Mouse (Mus musculus) Muller cell, postnatal 12 days (primary cell): ENCODE measurements around the gene Rybp.

ENCODE experiments used
- DNase-seq: peaks from one replicate; pipeline ENCODE4 v3.0.0-alpha.2; 2015; ENCODE audit errors: inconsistent ontology term

The Rybp gene

DNA sequence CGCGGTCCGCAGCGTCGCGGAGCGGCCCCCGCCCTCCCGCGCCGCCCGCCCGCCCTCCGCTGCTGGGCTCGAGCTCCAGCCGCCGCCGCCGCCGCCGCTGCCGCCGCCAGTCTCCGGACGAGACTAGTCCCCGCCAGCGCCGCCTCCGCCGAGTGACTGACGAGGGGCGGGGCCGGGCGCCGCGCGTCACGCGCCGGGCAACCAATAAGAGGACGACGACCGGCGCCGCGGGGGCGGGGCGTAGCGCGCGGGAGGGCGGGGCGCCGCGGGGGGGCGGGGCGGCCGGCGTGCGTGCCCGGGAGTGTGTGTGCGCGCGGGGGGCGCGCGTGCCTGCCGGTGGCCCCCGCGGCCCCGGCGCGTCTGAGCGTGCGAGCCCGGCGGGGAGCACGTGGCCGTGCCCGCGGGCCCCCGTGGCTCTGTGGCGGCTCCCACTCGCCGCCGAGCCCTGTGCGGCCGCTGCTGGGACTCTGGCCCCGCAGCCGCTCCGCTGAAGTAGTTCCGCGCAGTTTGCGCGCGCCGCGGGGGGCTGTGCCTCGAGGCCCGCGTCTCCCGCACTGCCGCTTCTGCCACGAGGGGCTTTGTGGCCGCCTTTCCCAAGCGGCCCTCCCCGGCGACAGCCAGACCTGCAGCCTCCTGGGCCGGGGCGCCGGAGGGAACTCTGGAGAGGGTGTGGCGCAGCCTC is at the start of gene Rybp:
TSS of gene Rybp (minus strand) at position 152 of the 682 bp plus-strand sequence.
- peak; percentile 97 for DNase-seq

DNA sequence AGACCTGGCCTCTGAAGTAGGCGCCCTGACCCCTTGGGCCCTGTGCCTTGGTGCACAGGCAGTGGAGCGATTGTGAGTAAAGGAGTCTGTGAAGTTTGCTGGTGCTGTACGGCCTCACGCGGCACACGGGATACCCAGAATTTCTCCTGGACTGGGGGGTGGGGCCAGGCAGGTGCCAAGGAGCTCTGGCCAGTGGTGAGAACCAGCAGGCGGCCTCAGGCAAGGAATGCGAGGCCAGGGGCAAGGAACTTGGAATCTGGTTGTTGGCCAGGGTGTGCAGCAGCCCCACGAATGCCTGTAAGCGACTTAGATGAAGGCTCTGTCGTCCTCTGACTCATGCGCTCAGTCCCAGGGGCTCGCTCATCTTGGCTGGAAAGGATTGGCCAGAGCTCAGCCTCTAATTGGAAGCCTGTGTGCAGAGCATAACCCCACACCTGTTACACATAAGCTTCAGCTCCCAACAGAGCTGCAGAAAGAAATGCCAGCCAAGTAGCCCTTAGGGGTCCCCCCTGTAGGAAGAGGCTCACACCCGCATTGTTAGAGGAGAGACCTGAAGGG is 49.4 kb upstream of the Rybp start:
- DNase-seq = peak; percentile 80

DNA sequence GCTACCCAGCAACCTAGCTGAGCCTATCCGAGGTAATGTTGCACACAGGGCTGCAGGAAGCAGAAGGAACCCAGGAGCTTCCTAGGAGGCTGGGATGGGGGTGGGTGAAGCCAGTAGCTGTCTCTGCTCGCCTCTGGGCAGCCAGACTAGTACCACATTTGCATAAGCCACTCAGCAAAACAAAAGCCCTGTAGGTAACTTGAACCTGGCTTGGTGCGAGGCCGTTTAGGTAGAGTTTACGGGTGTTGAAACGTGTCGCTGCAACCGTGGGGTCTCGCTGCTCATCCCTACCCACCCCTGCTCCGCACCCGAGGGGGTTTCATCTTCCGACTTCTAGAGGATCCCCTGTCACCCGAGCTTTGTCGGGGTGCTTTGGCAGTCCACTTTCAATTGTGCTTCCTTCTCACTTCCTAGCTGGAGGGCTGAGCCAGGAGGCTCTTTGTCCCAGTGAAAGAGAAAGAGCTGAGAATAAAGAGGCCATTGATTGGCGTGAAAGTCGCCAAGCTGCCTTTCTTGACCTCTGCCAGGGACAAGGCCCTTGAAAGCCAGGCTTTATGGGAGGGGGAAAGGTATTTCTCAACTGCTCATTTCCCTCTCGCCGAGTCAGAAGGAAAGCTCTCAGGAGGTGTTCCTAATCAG is 48.3 kb upstream of the Rybp start:
- DNase-seq = peak; percentile 48

DNA sequence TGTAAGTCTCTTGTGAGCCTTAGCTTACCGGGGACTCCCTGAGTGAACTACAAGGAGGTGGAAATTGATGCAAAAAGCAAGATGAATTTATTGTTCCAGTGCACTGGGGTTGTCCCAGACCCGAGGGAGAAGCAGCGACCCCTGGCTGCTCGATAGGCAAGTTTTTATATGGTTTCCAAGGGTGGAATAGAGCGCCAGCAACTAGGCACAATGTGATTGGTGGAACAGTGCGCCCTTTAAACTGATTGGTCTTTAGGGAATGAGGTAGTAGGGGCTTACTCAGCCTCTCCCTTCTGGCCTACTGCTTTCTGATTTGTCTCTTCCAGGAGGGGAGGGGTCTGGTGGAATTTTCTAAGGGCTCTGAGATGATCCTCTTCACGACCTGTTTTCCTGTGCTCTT is 46.5 kb upstream of the Rybp start:
- no peak for DNase-seq

DNA sequence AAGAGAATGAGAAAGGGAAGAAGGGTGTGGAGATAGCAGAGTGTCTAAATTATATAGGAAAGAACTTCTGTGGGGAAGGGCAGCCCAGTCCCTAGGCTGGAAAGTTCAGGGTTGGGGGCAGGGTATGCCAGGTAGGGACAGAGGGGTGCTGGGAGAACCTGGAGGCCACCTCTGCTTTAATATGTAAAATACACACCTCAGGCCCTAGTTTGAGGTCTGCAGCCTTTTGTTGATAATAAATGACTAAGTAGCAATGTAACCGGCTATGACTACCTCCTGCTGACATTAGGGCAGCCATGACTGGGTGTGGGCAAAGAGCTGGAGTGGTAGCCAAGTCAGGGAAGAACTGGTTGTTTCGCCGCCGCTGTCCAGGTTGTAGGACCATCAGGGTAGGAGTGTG is 45.2 kb upstream of the Rybp start:
- no peak for DNase-seq

DNA sequence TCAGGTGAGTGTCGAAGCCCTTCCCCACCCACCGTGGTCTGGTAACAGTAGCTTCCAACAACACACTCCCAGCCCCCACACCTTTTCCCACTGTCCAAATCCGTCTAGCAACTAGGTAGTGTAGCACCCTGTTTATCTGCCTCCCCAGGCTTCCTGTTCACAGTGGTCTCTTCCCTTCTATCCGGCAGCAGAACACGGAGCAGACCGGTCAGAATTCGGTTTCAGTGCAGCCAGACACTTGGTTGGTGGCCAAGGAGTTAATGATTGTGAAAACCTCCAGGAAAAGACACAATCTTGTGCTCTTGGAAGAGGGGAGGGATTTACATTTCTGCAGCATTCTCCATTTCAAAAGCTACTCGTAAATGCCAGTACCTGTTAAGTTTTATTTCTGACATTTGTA is 44.3 kb upstream of the Rybp start:
- DNase-seq = no peak

DNA sequence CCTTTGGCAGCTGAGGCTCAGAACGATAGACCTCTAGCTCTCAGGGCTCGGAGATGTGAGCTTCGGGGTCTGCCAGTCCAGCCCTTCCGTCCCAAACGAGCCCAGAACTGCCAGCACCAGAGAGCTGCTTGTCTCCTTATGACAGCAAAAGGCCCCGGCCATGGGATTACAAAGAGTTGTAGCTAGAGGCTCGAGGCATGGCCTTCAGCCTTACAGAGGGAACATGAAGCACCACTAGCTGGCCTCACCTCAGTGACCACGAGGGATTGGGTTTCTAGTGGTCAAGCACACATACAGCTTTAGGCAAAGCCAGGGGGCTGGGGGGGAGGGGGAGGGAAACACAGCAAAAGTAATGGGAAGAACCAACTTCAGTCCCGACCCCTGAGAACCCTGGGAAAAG is 43.8 kb upstream of the Rybp start:
- DNase-seq = no peak

DNA sequence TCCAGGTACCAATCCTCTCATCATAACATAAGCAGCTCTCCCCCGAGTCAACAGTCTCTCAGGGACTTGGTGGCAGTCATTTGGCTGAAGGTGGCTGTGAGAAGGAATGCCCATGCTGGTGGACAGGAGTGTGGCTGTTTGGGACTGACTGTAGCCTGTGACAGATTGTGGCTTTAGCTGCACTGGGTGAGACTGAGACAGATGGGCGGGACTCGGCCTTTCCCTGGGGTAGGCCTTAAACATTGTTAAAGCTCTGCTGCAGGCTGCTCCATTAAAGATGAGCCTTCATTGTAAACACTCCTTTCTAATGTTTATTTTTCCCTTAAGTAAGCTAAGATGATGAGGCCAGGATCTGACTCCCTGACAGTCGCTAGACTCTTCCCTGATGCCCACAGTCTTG is 42.3 kb upstream of the Rybp start:
- no peak for DNase-seq

DNA sequence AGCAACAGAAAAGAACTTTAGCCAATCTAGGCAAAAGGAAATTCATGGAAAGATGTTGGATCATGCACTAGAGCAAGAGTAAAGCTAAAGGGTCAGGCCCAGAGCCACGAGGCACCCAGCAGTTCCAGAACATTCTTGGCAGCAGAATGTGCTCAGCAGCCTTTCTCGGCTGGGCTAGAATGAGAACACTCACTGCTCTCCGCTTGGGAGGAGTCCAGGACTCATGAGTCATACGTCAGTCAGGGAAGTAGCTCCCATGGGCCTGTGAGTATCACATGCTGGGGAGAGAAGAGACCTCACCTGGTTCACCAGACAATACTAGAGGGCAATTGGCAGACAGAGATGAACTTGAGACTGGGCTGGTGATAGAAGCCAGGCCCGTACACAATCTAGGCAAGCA is 39.8 kb upstream of the Rybp start:
- peak; percentile 91 for DNase-seq

DNA sequence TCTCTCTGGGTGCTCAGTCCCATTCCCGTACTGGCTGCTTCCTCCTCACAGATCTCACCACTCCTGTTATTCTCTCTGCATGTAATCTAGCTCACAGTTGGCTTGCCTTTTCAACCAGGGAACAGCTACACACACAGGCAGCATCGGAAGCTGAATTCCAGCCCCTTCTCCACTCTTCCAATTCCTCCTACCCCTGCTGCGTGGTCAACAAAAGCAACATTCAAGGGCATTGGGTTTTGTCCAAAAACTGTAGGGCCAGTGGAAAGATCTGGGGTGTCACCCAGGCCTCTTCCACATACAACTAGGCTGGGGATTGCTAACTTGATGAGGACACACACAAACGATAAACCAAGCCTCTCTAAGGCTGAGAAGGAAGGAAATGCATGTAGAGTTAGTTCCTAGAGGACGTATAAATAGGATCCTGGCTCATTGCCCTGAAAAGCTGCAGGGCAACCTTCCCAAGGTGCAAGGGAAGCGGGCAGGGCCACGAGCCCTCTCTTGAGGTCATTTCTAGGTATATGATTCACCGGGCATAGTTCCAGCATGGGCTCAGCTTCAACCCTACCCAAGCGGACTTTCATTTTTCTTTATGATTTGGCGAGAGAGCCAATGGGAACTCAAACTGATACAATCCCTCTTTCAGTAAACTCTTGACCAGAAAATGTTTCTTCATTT is 36.6 kb upstream of the Rybp start:
- peak; percentile 85 for DNase-seq

DNA sequence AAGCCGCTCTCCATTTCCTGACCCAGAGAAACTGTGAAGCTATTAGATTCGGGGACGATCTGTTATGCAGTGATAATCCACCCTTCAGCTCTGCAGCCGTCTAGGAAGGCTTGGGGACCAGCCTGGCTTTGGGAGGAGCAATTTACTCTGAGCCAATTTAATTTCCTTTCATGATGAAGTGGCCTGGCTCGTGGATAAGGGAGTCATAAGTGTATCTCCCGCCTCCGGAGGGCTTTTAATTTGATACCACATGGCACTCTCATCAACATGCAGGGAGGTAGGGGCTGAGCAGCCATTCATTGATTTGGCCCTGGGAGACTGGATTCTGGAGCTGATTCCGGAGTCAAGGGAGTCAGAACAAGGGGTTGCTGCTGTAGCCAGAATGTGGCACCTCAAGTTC is 35.3 kb upstream of the Rybp start:
- DNase-seq = no peak

DNA sequence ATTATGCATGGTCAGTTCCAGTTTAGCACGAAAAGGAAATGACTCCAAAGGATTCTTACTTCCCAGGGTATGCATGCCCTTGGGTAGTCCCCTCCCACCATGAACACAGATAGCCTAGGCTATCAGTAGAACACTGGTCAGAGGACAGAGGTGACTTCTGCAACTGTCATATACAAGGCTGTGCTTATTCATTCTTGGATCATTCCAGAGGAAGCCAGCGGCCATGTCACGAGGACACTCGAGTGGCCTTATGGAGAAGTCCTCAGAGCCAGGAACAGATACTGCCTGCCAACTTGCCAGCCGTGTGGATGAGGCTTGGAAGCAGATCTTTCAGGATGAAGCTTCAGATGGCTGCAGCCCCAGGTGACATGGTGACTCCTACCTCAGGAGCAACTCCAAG is 34.9 kb upstream of the Rybp start:
- DNase-seq = no peak

DNA sequence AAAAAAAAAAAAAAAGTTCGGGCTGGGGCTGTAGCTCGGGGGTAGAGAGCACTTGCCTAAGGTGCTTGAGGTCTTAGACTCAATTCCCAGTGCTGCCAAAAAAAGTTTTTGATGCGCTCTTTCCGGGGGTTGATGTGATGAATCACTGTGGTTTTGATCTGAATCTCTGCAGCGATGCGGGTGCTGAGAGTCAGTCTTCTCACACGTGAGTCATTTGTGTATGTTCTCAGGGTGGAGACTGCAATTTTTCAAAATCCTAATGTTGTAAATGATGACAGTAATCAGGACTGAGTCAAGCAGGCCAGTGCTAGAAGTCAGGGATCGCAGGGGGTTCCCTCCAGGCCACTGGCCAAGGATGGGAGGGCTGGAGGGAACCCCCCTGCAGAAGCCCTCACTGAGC is 26.9 kb upstream of the Rybp start:
- DNase-seq = peak; percentile 69

DNA sequence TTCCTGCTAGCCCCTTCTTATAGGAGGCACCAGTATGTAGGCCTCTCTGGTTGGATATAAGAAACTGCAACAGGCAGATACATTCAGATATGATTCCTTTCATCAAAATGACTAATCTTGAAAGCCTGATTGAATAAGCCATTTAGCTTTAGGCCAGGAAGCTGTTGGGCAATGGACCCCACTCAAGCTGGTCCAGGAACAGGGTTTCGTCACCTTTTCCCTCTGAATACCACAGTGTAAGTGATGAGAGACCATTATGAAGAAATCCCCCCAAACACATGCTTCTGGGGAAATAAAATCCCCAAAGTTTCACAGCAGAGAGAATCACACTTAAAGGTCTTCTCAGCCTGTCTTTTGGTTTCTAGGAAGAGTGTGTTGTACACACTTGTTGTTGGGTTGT is 23.9 kb upstream of the Rybp start:
- no peak for DNase-seq

DNA sequence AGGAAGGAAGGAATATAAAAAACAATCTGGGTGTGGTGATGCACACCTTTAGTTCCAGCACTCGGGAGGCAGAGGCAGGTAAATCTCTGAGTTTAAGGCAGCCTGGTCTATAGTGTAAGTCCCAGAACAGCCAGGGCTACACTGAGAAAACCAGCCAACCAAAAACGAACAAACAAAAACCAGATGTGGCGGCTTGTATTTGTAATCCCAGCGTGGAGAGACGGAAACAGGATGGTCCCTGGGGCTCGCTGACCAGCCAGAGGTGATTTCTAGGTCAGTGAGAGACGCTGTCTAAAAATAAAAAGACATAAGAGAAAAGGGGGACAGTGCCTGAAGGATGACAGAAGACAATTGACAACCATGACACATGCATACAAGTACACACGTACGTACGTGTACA is 17.5 kb upstream of the Rybp start:
- no peak for DNase-seq

DNA sequence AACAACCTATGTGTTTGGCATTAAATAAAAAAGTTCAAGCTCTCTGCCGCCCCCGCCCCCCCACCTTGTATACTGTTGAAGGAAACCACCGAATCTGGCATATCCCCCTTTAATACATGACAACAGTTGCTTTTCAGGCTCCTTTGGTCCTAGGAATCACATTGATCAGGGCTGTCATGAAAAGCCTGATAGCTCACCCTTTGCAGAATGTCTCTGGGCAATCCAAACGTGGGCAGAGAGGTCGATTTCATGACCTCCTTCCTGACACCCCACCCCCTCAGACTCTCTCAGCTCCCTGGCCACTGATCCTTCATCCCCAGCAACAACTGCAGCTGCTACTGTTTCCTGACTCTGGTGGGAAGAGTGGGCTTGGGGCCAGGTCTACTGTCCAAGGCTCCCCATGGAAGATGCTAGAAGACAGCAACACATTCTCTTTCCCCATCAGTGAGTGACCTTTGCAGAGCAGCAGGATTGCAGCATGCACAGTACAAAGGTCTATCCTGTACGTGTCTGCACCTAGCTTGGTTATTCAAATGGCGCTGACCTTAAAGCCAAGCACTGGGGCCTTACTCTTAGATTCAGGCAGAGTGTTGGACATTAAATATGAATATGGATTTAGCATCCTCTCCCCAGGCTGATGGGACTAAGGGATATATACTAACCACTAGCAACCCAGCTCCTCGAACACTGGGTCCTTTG is 14.3 kb upstream of the Rybp start:
- no peak for DNase-seq

DNA sequence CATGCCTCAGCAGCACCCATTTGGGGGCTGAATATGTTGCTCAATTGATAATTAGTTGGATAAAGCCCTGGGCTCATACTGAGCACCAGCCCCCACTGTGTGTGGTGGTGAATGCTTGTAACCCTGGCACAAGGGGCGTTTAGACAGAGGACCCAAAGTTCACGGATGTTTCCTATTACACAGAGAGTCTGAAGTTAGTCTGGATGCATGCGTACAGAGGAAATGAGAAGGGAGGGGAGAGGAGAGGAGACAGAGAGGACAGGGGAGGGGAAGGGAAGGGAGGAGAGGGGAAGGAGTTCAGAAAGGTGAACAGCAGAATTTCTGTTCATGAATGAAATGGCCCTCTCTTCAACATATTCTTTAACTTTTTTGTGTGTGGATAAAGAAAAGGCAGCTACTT is 13.5 kb upstream of the Rybp start:
- DNase-seq = no peak

DNA sequence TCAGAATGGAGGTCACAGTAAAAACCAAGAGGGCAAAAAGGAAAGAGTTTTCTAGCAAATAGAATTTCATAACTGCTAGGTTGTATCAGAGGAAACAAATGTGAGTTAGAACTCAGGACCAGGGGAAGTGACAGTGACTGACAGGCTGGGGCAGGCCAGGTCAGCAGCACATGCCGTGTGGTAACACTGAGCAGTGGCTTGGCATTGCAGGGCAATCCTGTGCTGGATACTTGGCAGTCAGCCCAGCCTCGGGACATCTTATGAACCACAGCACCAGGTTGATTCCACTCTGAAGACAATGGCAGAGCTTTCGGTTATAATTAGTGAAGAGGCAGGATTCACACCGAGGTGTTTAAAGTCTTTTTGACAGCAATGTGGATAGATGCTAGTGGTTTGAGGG is 11.7 kb upstream of the Rybp start:
- peak; percentile 66 for DNase-seq

DNA sequence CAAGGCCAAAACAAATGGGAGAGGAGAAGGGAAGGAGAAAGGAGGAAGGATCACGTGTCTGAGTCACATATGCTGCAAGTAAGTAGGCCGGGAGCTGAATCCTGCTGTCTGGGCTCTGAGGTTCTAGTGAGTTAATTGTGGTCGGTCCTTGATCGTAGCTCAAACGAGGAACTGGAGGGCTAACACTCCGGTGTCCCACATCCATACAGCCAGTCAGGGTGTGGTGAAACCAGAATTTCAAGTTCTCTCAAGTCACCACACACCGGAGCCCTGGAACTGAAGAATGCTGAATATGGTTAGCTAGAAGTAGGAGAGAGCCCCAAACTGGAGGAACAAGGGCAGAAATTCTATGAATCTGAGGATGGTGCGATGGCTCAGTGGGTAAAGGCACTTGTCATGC is 10.3 kb upstream of the Rybp start:
- no peak for DNase-seq

DNA sequence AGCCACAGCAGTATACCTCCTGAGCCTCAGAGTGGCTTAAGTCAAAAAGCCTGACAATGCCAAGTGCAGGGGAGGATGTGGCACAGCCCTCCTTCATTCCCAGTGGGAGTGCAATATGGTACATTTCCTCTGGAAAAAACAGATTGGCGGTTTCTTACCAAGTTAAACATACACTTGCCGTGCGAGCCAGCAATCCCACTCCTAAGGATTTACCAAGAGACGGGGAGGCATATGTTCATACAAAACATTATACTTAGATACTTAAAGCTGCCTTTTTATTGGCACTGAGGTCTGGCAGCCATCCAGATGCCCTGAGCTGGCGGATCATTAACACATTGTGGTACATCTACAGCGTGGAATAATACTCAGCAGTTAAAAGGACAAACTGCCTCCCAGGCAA is 5.1 kb upstream of the Rybp start:
- DNase-seq = no peak

DNA sequence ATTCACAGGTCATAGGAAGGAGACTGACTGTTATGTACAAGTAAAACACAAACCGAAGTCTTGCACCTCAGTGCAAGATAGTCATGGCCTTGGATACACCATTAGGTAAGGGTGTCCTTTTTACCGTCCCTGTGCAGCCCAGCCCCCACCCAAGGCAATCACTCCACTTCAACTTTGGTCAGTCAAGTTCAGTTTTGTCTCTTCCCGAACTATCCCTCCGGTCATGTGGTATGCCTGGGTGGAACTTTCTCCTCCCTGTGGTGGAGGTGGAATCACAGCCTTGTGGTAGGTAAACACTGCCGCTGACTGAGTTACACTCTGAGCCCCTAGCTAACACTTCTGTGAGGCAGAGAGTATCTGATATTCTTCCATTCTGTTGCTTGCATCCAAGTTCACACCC is 1.8 kb upstream of the Rybp start:
- no peak for DNase-seq

DNA sequence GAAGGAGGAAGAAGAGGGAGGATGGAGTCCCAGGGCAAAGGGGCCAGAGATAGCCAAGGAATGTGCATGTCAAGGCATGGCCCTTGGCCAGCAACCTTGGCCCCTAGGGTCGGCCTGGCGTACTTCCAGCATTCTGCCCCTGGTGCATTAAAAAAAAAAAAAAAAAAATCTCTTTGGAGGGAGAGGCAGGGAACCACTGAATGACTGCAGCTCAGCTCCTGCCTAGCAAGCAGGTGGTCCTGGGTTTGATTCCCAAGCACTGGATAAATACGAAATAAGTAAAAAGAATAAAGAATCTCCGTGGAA is 1.4 kb upstream of the Rybp start:
- DNase-seq = no peak
